Mouse (Mus musculus) neutrophil, adult 59 days (primary cell): ENCODE results near the gene Tbc1d13. TPM values are rescaled to one million over a fixed set of nuclear protein-coding genes. Genes with fewer than 3 reads are reported as not detected.

ENCODE experiments used
- total RNA-seq, 2 experiments: library from RNA; stranded (reverse); gene quantifications; 1 replicate in 1 of 2; 2 replicates in 1 of 2; pipeline ENCODE4 v1.2.4; 2023

The Tbc1d13 gene
- 10 to 100 TPM; 44.3 to 51.3 TPM for total RNA-seq

GRCm38 (mm10) chr2:30133613-30134377 is at the start of gene Tbc1d13:
Gene Tbc1d13 (plus strand): TSS chr2:30133746.

GRCm38 (mm10) chr2:30093471-30094207 is 39.9 kb upstream of the Tbc1d13 start, which contains the start of gene Zdhhc12:
Gene Zdhhc12 (minus strand): TSS chr2:30093648.

GRCm38 (mm10) chr2:30124472-30125274 is 8.9 kb upstream of the Tbc1d13 start, which contains the start of gene Zer1:
Gene Zer1 (minus strand): TSS chr2:30124585.

GRCm38 (mm10) chr2:30171371-30171996 is 37.9 kb downstream of the Tbc1d13 start, which contains the start of gene Endog:
Gene Endog (plus strand): TSS chr2:30171493.

GRCm38 (mm10) chr2:30177700-30178675 is 44.4 kb downstream of the Tbc1d13 start, which contains the start of gene Spout1:
Gene Spout1 (minus strand): TSS chr2:30178459.

Other genes with a start within 250 kb of the Tbc1d13 start
- gene Odf2, start 244.5 kb upstream of the Tbc1d13 start, total RNA-seq, result 10 to 100 TPM; 77.2 to 94.1 TPM
- gene Gle1, start 198.3 kb upstream of the Tbc1d13 start, total RNA-seq, result 10 to 100 TPM; 31.0 to 34.2 TPM
- gene Sptan1, start 168.2 kb upstream of the Tbc1d13 start, total RNA-seq, result 100 to 1,000 TPM; 184 to 197 TPM
- gene Wdr34, start 84.9 kb upstream of the Tbc1d13 start, total RNA-seq, result 1 to 10 TPM; 2.0 TPM
- gene Set, start 76.4 kb upstream of the Tbc1d13 start, total RNA-seq, result 100 to 1,000 TPM; 117 to 141 TPM
- gene Pkn3, start 56.1 kb upstream of the Tbc1d13 start, total RNA-seq, result 10 to 100 TPM in 1 of 2 experiments, 1 to 10 TPM in 1; 4.2 to 11.0 TPM
- 10 to 100 TPM; 11.2 to 11.5 TPM for gene Zdhhc12, start 40.1 kb upstream of the Tbc1d13 start, total RNA-seq
- 10 to 100 TPM; 32.6 to 35.7 TPM for gene Zer1, start 9.2 kb upstream of the Tbc1d13 start, total RNA-seq
- gene Endog, start 37.7 kb downstream of the Tbc1d13 start, total RNA-seq, result 1 to 10 TPM; 3.2 to 3.4 TPM
- 10 to 100 TPM in 1 of 2 experiments, 1 to 10 TPM in 1; 7.6 to 10.1 TPM for gene Spout1, start 44.7 kb downstream of the Tbc1d13 start, total RNA-seq
- gene Kyat1, start 72.1 kb downstream of the Tbc1d13 start, total RNA-seq, result 1 to 10 TPM; 2.5 TPM
- 10 to 100 TPM; 16.2 to 19.7 TPM for gene Lrrc8a, start 104.0 kb downstream of the Tbc1d13 start, total RNA-seq
- under 1 TPM in 1 of 2 experiments, not detected in 1; 0.64 TPM for gene Gm28035, start 106.8 kb downstream of the Tbc1d13 start, total RNA-seq
- gene Phyhd1, start 132.5 kb downstream of the Tbc1d13 start, total RNA-seq, result 1 to 10 TPM; 1.4 to 2.4 TPM
- 1 to 10 TPM in 1 of 2 experiments, not detected in 1; 8.2 TPM for gene Gm28038, start 147.3 kb downstream of the Tbc1d13 start, total RNA-seq
- 1 to 10 TPM; 4.6 to 6.1 TPM for gene Dolk, start 152.6 kb downstream of the Tbc1d13 start, total RNA-seq
- gene Nup188, start 152.7 kb downstream of the Tbc1d13 start, total RNA-seq, result 10 to 100 TPM; 30.0 to 30.1 TPM
- 10 to 100 TPM; 14.6 to 16.0 TPM for gene Sh3glb2, start 225.6 kb downstream of the Tbc1d13 start, total RNA-seq
- gene Miga2, start 230.5 kb downstream of the Tbc1d13 start, total RNA-seq, result 1 to 10 TPM; 5.9 to 7.6 TPM